In genomic region chr12:65680335-65680734, GRCm38 (mm10) we compare ENCODE assay signal across 27 mouse cellular contexts.
DNase-seq lines count a peak whose midpoint lies in the region; ATAC-seq and TF ChIP-seq lines count a peak whose summit lies in the region.
"Had no signal": no experiment of that assay in that cellular context is flagged by ENCODE, and none has a peak within 500 bp of the region (broad histone marks: within the 10 kb centered on the region; RNA-seq: fewer than 3 reads in every experiment).

No protein-coding gene starts in this region.

- DNase-seq in frontal cortex, postnatal 10 days (ENCODE audit: low spot score in 2 of 2) = no peak
- no peak for DNase-seq in left cerebral cortex, adult 2 months (ENCODE audit: extremely low spot score in 1 of 2, low spot score in 2 of 2)
- no peak for DNase-seq in left cerebral cortex, adult 11 months (ENCODE audit: low spot score)
- peak; percentile 47 for DNase-seq in brain, adult 2 months (ENCODE audit: low read depth, low spot score)
- DNase-seq in layer of hippocampus, adult 8-10 months (ENCODE audit: low spot score in 2 of 2) = no peak
- DNase-seq: adrenal gland, adult 8-10 months; adrenal gland, postnatal 14 days; adrenal gland, postnatal 36 days; B cell, adult 2 months; cerebellum, adult 11 months; cerebellum, adult 18-20 months; cerebellum, adult 8-10 months; cerebellum, adult 9-11 months; cerebellum, postnatal 14 days; cerebellum, postnatal 36 days; embryo, embryonic 11 days had no signal

- no peak overlapping the region for H3K4me3 ChIP-seq in left cerebral cortex, adult 2 months
- H3K4me3 ChIP-seq: embryonic facial prominence, embryonic 13.5 days; embryonic facial prominence, embryonic 15.5 days; erythroblast, embryonic 14.5 days; forebrain, embryonic 10.5 days; forebrain, embryonic 12.5 days had no signal

- peak overlapping the region; percentile 20; the same call in 1 of the 2 replicates for H3K27ac ChIP-seq in left cerebral cortex, adult 2 months
- H3K27ac ChIP-seq: embryonic facial prominence, embryonic 13.5 days; embryonic facial prominence, embryonic 15.5 days; forebrain, embryonic 10.5 days; forebrain, embryonic 12.5 days had no signal

- peak; percentile 83 for ATAC-seq in frontal cortex, adult (ENCODE audit: low TSS enrichment)
- ATAC-seq: activated CD4-positive, CD25-positive, alpha-beta regulatory T cell, adult 4 months; CD4-positive, CD25-positive, alpha-beta regulatory T cell, adult 4 months; forebrain, embryonic 14.5 days; forebrain, embryonic 16.5 days; Patski had no signal

- no peak for TF ChIP-seq CTCF in left cerebral cortex, adult 2 months (IDR thresholded peaks at IDR 0.05)

- intact Hi-C loops in left cerebral cortex, adult 2 months (cut with DNase I) = no loop called here
